8 mouse cellular contexts compared by ENCODE assay signal in genomic region chr5:41844820-41845557, GRCm38 (mm10). TPM values are rescaled to one million over a fixed set of nuclear protein-coding genes. Genes with fewer than 3 reads are reported as not detected.
A peak's percentile ranks its signal among the peaks of the same experiment; 100 is the strongest.
DNase-seq lines count a peak whose midpoint lies in the region; ATAC-seq and TF ChIP-seq lines count a peak whose summit lies in the region.

No protein-coding gene starts in this region.

- H3K4me3 ChIP-seq in testis, adult 2 months (ENCODE audit: control insufficient read depth, low read depth, low read length): peak overlapping the region; percentile 73
- H3K4me3 ChIP-seq in forebrain, embryonic 16.5 days (replicated peaks; ENCODE audit: low read length): peak overlapping the region; percentile 24
- peak overlapping the region; percentile 78 to 86 for H3K4me3 ChIP-seq in liver, embryonic 14.5 days (ENCODE audit: insufficient read depth in 1 of 2, low read depth in 2 of 2, low read length in 2 of 2)

- H3K4me2 ChIP-seq in forebrain, embryonic 16.5 days (ENCODE audit: low read length): peak overlapping the region; percentile 53
- H3K4me2 ChIP-seq in liver, embryonic 14.5 days (ENCODE audit: low read depth): peak overlapping the region; percentile 93

- H3K4me1 ChIP-seq in testis, adult 2 months (ENCODE audit: control insufficient read depth, insufficient read depth, low read length): peaks cover 14% of the 10 kb centered on the region
- H3K4me1 ChIP-seq in forebrain, embryonic 16.5 days (replicated peaks; ENCODE audit: control insufficient read depth, insufficient read depth, low read length): peaks cover 15% of the 10 kb centered on the region
- H3K4me1 ChIP-seq in liver, embryonic 14.5 days (replicated peaks; ENCODE audit: control insufficient read depth in 2 of 2, insufficient read depth in 2 of 2, low read length in 1 of 2): peaks cover 17 to 19% of the 10 kb centered on the region in 2 experiments

- no peak for TF ChIP-seq POLR2A in testis, adult 2 months (IDR thresholded peaks at IDR 0.05; ENCODE audit: control insufficient read depth, low read depth, low read length)

- no peak for TF ChIP-seq CTCF in testis, adult 2 months (IDR thresholded peaks at IDR 0.05; ENCODE audit: control insufficient read depth, insufficient read depth, insufficient replicate concordance, low read depth, low read length)
- no peak for TF ChIP-seq CTCF in liver, embryonic 14.5 days (IDR thresholded peaks at IDR 0.05; ENCODE audit: low read depth)

- H3K9me3 ChIP-seq in forebrain, embryonic 16.5 days (ENCODE audit: control insufficient read depth, low read length): no peaks in the 10 kb centered on the region
- H3K9me3 ChIP-seq in liver, embryonic 14.5 days (ENCODE audit: control insufficient read depth, low read length): no peaks in the 10 kb centered on the region

- ATAC-seq in forebrain, embryonic 16.5 days: peak; percentile 24
- ATAC-seq in inflammation-experienced regulatory T-cells, adult 6 months: peak; percentile 55
- peak; percentile 48 for ATAC-seq in liver, embryonic 14.5 days (ENCODE audit: insufficient read depth)

- no peak for DNase-seq in testis, postnatal 10 days (ENCODE audit: low spot score)
- DNase-seq in cerebellum, adult 18-20 months: peak; percentile 10 to 42
- DNase-seq in liver, embryonic 14.5 days (ENCODE audit: low read depth in 3 of 3, low spot score in 3 of 3): no peak
- peak; percentile 17 to 26 for DNase-seq in natural killer cell, adult 2 months (ENCODE audit: low spot score in 2 of 2)
- no peak for DNase-seq in frontal cortex, postnatal 10 days (ENCODE audit: low spot score in 2 of 2)

- no peak overlapping the region for H3K9ac ChIP-seq in forebrain, embryonic 16.5 days (replicated peaks; ENCODE audit: low read depth, low read length)
- H3K9ac ChIP-seq in liver, embryonic 14.5 days (replicated peaks): peak overlapping the region; percentile 70

- H3K36me3 ChIP-seq in testis, adult 2 months (ENCODE audit: control insufficient read depth, insufficient read depth, low read length): no peaks in the 10 kb centered on the region
- no peaks in the 10 kb centered on the region for H3K36me3 ChIP-seq in forebrain, embryonic 16.5 days (ENCODE audit: control insufficient read depth, insufficient read depth)
- H3K36me3 ChIP-seq in liver, embryonic 14.5 days (replicated peaks; ENCODE audit: control insufficient read depth, insufficient read depth, low read depth): no peaks in the 10 kb centered on the region

- no peak for TF ChIP-seq EP300 in liver, embryonic 14.5 days (IDR thresholded peaks at IDR 0.05; ENCODE audit: low read depth)

- peak overlapping the region; percentile 78 for H3K27ac ChIP-seq in testis, adult 2 months (ENCODE audit: control insufficient read depth, insufficient read depth, low read depth, low read length)
- no peak overlapping the region for H3K27ac ChIP-seq in forebrain, embryonic 16.5 days (ENCODE audit: low read length)
- no peak overlapping the region for H3K27ac ChIP-seq in liver, embryonic 14.5 days

- 16% methylated on average over 16 of the region's 16 CpGs for WGBS in forebrain, embryonic 16.5 days
- 8% methylated on average over 16 of the region's 16 CpGs for WGBS in liver, embryonic 14.5 days (ENCODE audit: insufficient replicate concordance)

- no peaks in the 10 kb centered on the region for H3K27me3 ChIP-seq in testis, adult 2 months (ENCODE audit: control insufficient read depth, insufficient read depth, low read length)
- no peaks in the 10 kb centered on the region for H3K27me3 ChIP-seq in forebrain, embryonic 16.5 days (replicated peaks; ENCODE audit: control insufficient read depth, insufficient read depth, low read length)
- no peaks in the 10 kb centered on the region for H3K27me3 ChIP-seq in liver, embryonic 14.5 days (ENCODE audit: control insufficient read depth, insufficient read depth, low read length)

RNA-seq across cellular contexts. Expression of gene Bod1l, which starts 0.9 kb away (rescaled TPM):
- polyA plus RNA-seq in testis, adult 2 months (2012; rRNA removed): 3.7 and 4.7 TPM in 2 replicates
- 28.4 and 30.2 TPM in 2 replicates for polyA plus RNA-seq in forebrain, embryonic 16.5 days (2015; fragmentation: Nextera tagmentation; extraction: Ambion mirVana)
- 10 to 100 TPM; 32.6 to 41.4 (median 38.2) TPM for polyA plus RNA-seq in inflammation-experienced regulatory T-cells, adult 6 months (2017; shearing (Covaris generic))
- 2.5 and 4.4 TPM in 2 replicates for polyA plus RNA-seq in liver, embryonic 14.5 days (2012; rRNA removed)
- polyA plus RNA-seq in liver, embryonic 14.5 days (2014; fragmentation: Nextera tagmentation; extraction: Ambion mirVana): 7.9 and 8.4 TPM in 2 replicates

Comparison
In these comparisons a context has a peak if more than half of its experiments do, and no peak if none do; other contexts are left out.
1. H3K4me3 ChIP-seq: peak in every context shown above with its lines; median percentile 82 in liver, embryonic 14.5 days; 73 in testis, adult 2 months; 24 in forebrain, embryonic 16.5 days.
2. DNase-seq: peak in cerebellum, adult 18-20 months (2 of 2) and natural killer cell, adult 2 months (2 of 2); none in testis, postnatal 10 days (single experiment), liver, embryonic 14.5 days (0 of 3) and frontal cortex, postnatal 10 days (0 of 2).
3. Peak in every context shown above with its lines, with median percentiles within 50 percentile points of each other: ATAC-seq.